Mouse (Mus musculus): ENCODE data around the gene Hopx.

The Hopx gene

GRCm38 (mm10) chr5:77071626-77072025 lies 43.3 kb downstream of the Hopx start:
- no peak for DNase-seq (ENCODE audit: low spot score in 2 of 2)

DNA sequence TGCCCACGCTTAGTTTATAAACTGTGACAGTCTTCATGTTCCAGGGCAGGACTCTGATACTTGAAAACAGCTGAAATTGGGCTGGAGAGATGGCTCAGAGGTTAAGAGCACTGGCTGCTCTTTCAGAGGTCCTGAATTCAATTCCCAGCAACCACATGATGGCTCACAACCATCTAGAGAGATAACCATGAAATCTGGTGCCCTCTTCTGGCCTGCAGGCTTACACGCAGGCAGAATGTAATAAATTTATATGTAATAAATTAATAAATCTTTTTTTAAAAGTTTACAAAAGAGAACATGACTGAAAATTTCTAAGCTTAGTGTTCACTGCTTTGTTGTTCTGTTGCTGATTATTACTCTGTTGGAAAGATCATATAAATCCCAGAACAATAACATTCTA lies 43.9 kb downstream of the Hopx start:
- DNase-seq (ENCODE audit: low spot score in 2 of 2), result no peak

DNA sequence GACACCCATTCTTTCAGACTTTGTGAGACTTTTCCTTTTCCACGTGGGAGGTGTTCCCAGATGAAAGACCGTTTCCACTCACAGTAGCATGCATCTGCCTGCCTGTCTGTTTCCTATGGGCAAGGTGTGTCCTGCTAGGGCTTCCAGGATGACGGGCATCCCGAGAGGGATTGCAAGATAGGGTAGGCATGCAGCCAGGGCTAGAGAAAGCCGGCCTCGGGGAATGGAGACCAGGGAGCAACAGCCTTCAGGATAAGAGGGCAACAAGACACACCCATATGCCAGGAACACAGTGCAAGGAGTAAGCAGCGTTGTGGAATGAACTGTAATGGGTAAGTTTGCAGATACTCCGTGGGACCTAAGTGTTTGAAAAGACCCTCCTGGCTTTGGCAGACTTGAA lies 47.6 kb downstream of the Hopx start:
- no peak for DNase-seq (ENCODE audit: low spot score in 2 of 2)

DNA sequence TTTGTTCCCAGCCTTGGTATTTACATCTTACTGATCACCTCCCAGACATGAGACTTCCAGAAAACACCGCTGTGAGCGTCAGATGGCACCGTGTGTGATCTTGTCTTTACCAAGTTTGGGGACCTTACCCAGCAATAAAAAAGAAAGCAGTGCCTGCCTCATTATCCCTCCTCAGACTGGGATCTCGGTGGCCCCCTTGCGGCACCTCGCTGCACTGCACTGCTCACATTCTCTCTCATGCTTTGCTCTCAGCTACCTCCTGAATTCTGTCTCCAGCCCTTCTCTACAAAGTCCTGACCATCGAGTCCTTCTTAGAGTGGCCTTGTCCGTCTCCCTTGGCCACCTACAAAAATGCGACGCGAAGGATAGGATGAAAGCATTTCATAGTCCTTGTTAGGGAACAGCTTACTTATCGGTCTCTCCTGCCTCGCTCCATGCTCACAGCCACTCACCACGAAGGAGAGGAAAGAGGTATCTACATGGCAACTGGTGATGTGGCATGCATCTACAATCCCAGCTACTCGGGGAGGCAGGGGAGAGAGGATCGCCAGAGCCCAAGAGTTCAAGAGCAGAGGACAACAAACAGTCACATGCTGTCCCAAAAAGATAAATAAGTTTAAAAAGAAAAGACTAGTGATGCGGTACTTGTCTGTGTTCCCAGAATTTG lies 53.4 kb downstream of the Hopx start:
- DNase-seq (ENCODE audit: low spot score in 2 of 2), result peak; percentile 77 to 84

DNA sequence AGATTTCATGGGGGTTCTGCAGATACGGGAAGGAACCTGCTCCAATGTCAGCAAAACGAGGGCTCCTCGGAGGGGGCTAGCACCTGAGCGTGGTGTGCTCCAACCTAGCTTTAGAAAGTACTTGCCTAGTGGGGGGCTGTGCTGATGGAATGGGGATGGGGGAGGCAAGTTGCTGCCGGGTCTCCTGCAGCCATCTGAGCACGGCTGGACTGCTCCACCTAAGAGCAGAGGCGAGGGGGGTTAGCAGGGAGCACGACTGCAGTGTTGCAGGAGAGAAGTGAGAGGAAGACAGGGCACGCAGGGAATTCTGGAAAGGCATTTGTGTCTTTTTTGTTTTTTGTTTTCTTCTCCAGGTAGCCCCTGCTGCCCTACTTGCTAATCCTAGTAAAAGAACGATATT lies 54.6 kb downstream of the Hopx start:
- DNase-seq (ENCODE audit: low spot score in 2 of 2), result no peak

DNA sequence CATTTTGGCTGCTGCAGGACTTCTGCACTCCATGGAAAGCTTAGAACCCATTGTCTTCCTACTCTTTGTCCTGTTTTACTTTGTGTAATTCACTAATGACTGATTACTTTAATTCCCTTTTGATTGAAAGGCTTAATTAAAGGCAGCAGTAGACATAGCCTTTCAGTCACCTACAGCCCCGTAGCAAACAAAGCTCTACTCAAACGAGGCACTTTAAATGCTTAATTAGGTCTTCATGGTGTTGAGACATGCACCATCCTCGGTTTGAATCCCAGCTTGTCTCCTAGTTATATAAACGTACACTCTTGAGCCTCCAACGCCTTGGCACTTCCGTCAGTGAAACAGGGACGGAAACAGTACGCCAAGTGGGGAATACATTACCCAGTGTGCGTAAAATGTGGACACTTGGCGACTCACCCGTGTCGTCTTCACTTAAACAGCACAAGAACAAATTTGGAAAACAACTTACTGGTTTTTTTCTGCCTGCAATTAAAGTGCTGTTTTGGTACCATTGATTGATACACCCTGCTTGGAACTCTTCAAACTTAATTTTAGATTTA lies 58.0 kb downstream of the Hopx start:
- no peak for DNase-seq (ENCODE audit: low spot score in 2 of 2)

DNA sequence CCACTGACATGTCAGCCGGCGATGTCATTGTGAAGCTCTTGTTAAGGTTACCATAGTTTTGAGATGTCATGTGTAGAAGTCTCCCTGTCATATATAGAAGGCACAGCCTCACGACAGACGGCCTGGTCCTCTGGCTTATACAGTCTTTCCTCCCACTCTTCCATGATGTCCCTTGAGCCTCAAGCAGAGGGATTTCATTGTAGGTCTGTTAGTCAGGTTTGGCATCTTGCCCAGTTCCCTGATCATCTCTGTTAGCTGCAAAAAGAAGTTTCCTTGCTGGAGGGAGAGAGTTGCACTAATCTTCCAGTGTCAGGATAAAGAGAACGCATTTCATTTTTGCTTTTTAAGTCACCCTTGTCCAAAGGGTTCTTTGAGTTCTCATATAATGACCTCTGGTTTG lies 62.3 kb downstream of the Hopx start:
- DNase-seq (ENCODE audit: low spot score in 2 of 2), result no peak

DNA sequence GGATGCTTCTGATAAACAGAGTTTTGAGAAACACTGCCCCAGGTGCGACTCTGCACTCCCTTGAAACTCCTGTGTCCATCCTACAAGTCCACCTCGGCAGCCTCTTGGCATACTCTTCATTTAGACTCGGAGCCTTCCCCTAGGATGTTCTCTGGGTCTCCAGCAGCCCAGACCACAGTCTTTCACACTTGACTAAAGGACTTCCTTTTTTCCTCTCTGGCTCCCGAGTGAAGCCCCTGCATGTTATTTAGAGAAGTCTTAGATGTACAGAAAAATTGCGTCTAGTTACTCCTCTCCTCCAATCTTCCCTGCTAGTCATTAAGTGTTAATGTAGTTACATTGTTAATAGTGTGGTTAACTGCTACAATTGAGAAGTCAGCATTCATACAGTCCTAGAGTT lies 70.6 kb downstream of the Hopx start:
- no peak for DNase-seq (ENCODE audit: low spot score in 2 of 2)

DNA sequence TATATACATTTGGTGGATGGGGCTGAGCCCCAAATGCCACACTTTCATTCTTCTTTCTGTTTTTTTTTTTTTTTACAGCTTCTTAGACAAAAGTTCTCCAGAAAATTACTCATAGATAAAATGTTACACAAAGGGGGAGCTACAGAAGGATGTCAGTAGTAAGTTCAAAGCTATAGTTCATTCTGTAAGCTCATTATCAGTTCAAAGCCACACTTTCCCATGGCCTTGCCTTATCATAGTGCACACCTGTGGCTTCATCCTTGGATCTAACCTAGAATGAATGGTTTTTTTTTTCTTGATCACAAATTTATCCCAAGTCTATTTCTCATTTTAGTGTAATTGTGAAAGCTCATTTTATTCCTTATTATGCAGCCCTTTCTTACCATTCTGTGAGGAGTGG lies 75.5 kb downstream of the Hopx start:
- DNase-seq (ENCODE audit: low spot score in 2 of 2), result no peak

DNA sequence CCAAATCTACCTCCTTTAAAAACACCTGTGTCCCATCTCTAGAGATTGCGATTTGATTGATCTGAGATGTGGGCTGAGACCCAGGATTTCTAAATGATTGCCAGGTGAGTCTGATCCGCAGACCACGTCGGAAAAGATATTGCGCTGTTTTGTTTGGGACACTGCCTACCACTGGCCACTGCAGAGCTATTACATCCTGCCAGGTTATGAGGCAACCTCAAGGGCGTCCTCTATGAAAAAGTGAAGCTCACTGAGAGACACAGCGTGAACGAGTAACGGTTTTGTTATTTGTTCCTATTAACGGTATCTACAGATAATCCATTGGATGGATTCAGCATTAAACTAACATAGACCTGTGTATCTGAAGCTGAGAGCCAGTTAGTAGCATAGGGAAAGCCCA lies 76.5 kb downstream of the Hopx start:
- no peak for DNase-seq (ENCODE audit: low spot score in 2 of 2)
